Mouse (Mus musculus) stomach, embryonic 16.5 days (tissue): Measurements from ENCODE around the gene Cenpe. TPM values are rescaled to one million over a fixed set of nuclear protein-coding genes. Genes with fewer than 3 reads are reported as not detected.

Source experiments
- ATAC-seq: fragments of 200-750 bp; cut with Nextera tagmentation; 2 replicates; pipeline ENCODE4 v1.8.0; 2017; ENCODE audit warnings: moderate number of reproducible peaks, moderate TSS enrichment; ENCODE audit not compliant: insufficient read depth, low FRiP score
- H3K27ac ChIP-seq: fragments of 300-500 bp; sonication (generic); 2 replicates; pipeline ENCODE4 v1.5.1; 2014; ENCODE audit warnings: low read length
- H3K27me3 ChIP-seq: fragments of 300-500 bp; sonication (generic); 2 replicates; pipeline ENCODE4 v1.6.1; 2014; ENCODE audit warnings: low read length, control low read depth, mixed read lengths; ENCODE audit not compliant: control insufficient read depth, insufficient read depth
- H3K36me3 ChIP-seq: fragments of 300-500 bp; sonication (generic); 2 replicates; pipeline ENCODE4 v1.6.1; 2014; ENCODE audit warnings: low read length; ENCODE audit not compliant: control insufficient read depth, insufficient read depth
- H3K4me1 ChIP-seq: fragments of 300-500 bp; sonication (generic); 2 replicates; pipeline ENCODE4 v1.6.1; 2014; ENCODE audit warnings: low read length, control low read depth, mixed read lengths; ENCODE audit not compliant: control insufficient read depth, insufficient read depth
- H3K4me2 ChIP-seq: fragments of 300-500 bp; sonication (generic); 2 replicates; pipeline ENCODE4 v1.6.1; 2014; ENCODE audit warnings: low read depth, low read length, mixed read lengths
- H3K4me3 ChIP-seq: fragments of 300-500 bp; sonication (generic); replicated peaks from 2 replicates; pipeline ENCODE4 v1.5.1; 2014; ENCODE audit warnings: mild to moderate bottlenecking, low read length
- H3K9ac ChIP-seq: fragments of 300-500 bp; sonication (generic); 2 replicates; pipeline ENCODE4 v1.6.1; 2014; ENCODE audit warnings: low read length
- H3K9me3 ChIP-seq: fragments of 300-500 bp; sonication (generic); replicated peaks from 2 replicates; pipeline ENCODE4 v1.6.1; 2016; ENCODE audit warnings: low read length, control low read depth; ENCODE audit not compliant: control insufficient read depth
- WGBS: fragments of 180-500 bp; shearing (Covaris S2); extraction: QIAGEN DNeasy Blood & Tissue Kit; methylation state at CpG from one replicate; pipeline ENCODE4 v1.1.7; 2014; 5-methylcytosine and 5-hydroxymethylcytosine counted together
- polyA plus RNA-seq: library from polyadenylated mRNA; unstranded; fragments of >200 nt; fragmentation: Nextera tagmentation; extraction: Ambion mirVana; gene quantifications from 2 replicates; pipeline ENCODE4 v1.2.1, GENCODE M21; 2015

The Cenpe gene
- polyA plus RNA-seq, 1 experiment from 2014 or later, result 20.4 TPM

DNA sequence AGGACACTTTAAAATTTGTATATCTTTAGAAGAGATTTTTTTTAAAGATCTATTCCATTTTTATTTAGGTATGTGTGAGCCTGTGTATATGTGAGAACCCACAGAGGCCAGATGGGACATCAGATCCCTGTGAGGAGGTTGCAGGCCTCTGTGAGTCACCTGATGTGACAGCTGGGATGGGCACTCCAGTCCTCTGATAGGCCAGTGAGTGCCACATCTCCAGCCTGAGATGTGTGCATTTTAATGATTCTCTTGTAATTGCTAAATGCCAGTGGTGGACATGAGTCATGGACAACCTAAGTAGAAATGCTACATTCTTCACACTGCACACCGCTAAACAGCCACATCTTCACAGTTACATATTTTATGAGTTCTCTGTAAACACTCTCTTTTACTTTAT, 76.8 kb downstream of the Cenpe start:
- Histone ChIP-seq H3K4me1 (0 out of 2 replicates have a peak, but pooled peaks cover 3% of the 10 kb centered on the region), H3K4me3 (no peak overlapping the region), H3K27me3 (no peaks in the 10 kb centered on the region), H3K9ac (no peak overlapping the region), H3K9me3 (no peaks in the 10 kb centered on the region), H3K4me2 (no peak overlapping the region), H3K36me3 (no peaks in the 10 kb centered on the region), H3K27ac (no peak overlapping the region)
- ATAC-seq, result no peak
- 85% methylated on average over 1 of the region's 1 CpGs for WGBS

GRCm38 (mm10) chr3:135290249-135290894, 78.0 kb downstream of the Cenpe start:
- H3K9me3 ChIP-seq, result no peaks in the 10 kb centered on the region
- no peak overlapping the region for H3K9ac ChIP-seq
- no peaks in the 10 kb centered on the region for H3K36me3 ChIP-seq
- H3K27ac ChIP-seq, result no peak overlapping the region
- no peak for ATAC-seq
- H3K4me1 ChIP-seq, result 0 out of 2 replicates have a peak, but pooled peaks cover 3% of the 10 kb centered on the region
- no peaks in the 10 kb centered on the region for H3K27me3 ChIP-seq
- no peak overlapping the region for H3K4me3 ChIP-seq
- H3K4me2 ChIP-seq, result no peak overlapping the region
- 96% methylated on average over 7 of the region's 7 CpGs for WGBS

DNA sequence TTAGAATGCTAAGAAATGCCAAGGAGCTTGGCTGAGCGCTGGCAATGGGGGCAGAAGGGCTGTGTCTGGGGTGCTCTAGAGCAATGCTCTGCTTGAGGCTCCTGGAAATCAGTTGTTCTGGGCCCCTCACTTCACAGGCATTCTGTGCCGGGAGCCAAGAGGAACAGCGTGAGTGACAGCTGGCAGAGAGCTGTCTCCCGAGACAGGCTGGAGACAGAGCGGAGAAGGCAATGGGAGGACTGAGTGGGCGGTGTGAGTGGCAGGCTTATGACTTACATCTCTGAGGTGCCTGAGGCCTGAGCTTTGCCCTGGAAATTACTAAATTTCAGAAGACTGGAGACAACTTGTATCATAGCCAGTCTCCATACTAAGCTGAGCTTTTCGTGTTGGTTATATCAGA, 81.4 kb downstream of the Cenpe start:
- WGBS, result 55% methylated on average over 7 of the region's 7 CpGs
- H3K27ac ChIP-seq, result no peak overlapping the region
- no peaks in the 10 kb centered on the region for H3K27me3 ChIP-seq
- no peak overlapping the region for H3K4me3 ChIP-seq
- 0 out of 2 replicates have a peak overlapping the region, but pooled peaks have one; percentile 14 for H3K9ac ChIP-seq
- no peaks in the 10 kb centered on the region for H3K36me3 ChIP-seq
- ATAC-seq, result no peak
- H3K9me3 ChIP-seq, result no peaks in the 10 kb centered on the region
- H3K4me2 ChIP-seq, result no peak overlapping the region
- H3K4me1 ChIP-seq, result 0 out of 2 replicates have a peak, but pooled peaks cover 3% of the 10 kb centered on the region

- H3K36me3 ChIP-seq, result no peaks in the 10 kb centered on the region
- H3K27me3 ChIP-seq, result no peaks in the 10 kb centered on the region
- H3K4me3 ChIP-seq, result no peak overlapping the region
- H3K9me3 ChIP-seq, result no peaks in the 10 kb centered on the region
- H3K27ac ChIP-seq, result no peak overlapping the region
- no peak overlapping the region for H3K4me2 ChIP-seq
- ATAC-seq, result no peak
- WGBS, result 84% methylated on average over 1 of the region's 1 CpGs
- 0 out of 2 replicates have a peak, but pooled peaks cover 3% of the 10 kb centered on the region for H3K4me1 ChIP-seq
- no peak overlapping the region for H3K9ac ChIP-seq
Measured at GRCm38 (mm10) chr3:135295559-135295958, 83.2 kb downstream of the Cenpe start.

GRCm38 (mm10) chr3:135298560-135298959, 86.2 kb downstream of the Cenpe start:
- Histone ChIP-seq H3K4me1 (0 out of 2 replicates have a peak, but pooled peaks cover 3% of the 10 kb centered on the region), H3K27me3 (no peaks in the 10 kb centered on the region), H3K4me3 (no peak overlapping the region), H3K4me2 (no peak overlapping the region), H3K9ac (no peak overlapping the region), H3K9me3 (no peaks in the 10 kb centered on the region), H3K36me3 (no peaks in the 10 kb centered on the region), H3K27ac (no peak overlapping the region)
- no peak for ATAC-seq
- WGBS, result 77% methylated on average over 3 of the region's 3 CpGs

- Histone ChIP-seq H3K9ac (no peak overlapping the region), H3K4me3 (no peak overlapping the region), H3K9me3 (no peaks in the 10 kb centered on the region), H3K27me3 (no peaks in the 10 kb centered on the region), H3K36me3 (no peaks in the 10 kb centered on the region), H3K27ac (no peak overlapping the region), H3K4me2 (no peak overlapping the region), H3K4me1 (no peaks in the 10 kb centered on the region)
- WGBS, result 53% methylated on average over 6 of the region's 6 CpGs
- ATAC-seq, result no peak
Measured at GRCm38 (mm10) chr3:135300081-135300480, 87.7 kb downstream of the Cenpe start.

DNA sequence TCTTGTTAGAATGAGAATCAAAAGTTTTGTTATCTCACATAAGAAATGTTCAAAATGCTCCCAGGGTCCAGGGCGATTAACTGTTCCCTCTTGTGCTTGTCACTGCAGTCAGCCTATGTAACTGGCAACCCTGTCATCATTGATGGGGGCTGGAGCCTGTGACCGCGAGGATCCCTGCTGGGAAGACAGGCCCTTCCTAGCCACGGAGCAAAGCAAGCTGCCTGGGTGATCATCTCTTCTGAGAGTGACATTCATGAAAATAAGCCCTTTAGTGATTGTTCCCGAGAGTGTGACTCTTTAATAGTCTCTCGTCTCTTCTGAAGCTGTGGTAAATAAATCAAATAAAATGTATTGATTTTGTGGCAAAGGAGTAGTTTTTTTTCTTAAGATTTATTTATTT, 91.7 kb downstream of the Cenpe start:
- Histone ChIP-seq H3K4me3 (no peak overlapping the region), H3K27me3 (no peaks in the 10 kb centered on the region), H3K4me2 (no peak overlapping the region), H3K36me3 (no peaks in the 10 kb centered on the region), H3K9ac (no peak overlapping the region), H3K9me3 (no peaks in the 10 kb centered on the region), H3K4me1 (0 out of 2 replicates have a peak, but pooled peaks cover 3% of the 10 kb centered on the region), H3K27ac (no peak overlapping the region)
- 46% methylated on average over 6 of the region's 6 CpGs for WGBS
- no peak for ATAC-seq

DNA sequence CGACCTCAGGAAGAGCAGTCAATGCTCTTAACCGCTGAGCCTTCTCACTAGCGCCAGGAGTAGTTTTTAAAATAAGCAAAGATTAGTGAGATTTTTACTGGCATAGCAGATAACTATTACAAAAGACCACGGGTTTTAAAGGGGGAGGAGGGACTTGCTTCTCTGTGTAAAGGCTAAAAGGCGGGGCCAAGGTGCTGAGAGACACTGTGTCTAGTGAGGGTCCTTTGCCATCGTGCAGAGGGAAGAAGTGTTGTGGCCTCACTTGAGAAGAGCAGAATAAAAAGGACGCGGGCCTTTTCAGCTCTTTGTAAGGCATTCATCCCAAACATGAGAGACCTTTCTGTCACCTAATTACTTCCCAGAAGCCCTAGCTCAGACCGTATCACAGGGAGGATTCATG, 92.2 kb downstream of the Cenpe start:
- 0 out of 2 replicates have a peak, but pooled peaks cover 3% of the 10 kb centered on the region for H3K4me1 ChIP-seq
- 23% methylated on average over 9 of the region's 9 CpGs for WGBS
- H3K4me2 ChIP-seq, result no peak overlapping the region

DNA sequence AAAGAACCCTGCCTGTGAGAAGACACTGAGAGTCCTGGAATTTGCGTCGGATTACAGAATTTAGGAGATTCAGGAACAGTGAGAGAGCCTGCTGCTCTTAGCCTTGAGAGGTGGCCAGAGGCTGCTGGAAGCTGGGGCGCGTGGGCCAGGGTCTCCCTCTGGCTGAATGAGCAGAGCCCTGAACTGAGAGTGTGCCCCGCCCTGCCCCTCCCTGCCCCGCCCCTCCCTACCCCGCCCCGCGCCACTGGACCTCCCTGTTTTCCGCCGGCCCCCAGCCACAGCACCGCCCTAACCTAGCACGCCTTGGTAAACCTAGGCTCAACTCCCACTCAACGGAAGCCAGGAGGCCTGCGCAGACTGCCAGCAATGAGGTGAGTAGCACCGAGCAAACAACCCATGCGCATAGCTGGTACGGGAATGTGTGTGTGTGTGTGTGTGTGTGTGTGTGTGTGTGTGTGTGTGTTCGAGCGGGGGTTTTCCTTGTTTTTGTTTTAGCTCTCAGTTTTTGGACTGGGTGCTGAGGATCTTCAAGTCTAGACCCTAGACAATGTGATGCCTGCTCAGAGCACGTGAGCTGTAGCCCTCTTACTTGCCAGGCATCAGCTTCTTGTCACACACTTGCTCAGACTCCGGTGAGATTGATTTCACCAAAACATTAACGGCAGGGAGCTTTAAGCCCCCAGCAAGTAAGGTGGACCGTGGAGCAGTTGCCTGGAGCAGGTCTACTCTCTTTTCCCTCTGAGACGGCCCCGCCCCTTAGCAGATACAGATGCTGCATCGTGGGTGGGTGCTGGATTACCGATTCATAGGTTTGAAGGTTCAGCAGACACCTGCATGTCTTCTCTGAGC, 95.3 kb downstream of the Cenpe start, which contains the start of gene Slc9b2:
Gene Slc9b2 (plus strand): TSS at position 290 of the 849 bp plus-strand sequence.
- H3K4me2 ChIP-seq, result peak within 1 kb of the TSS; percentile 75
- peak within 1 kb of the TSS; percentile 59 for H3K9ac ChIP-seq
- WGBS, result 8% methylated on average over 28 of the region's 28 CpGs
- no peak within 1 kb of the TSS for H3K27ac ChIP-seq
- peak within 1 kb of the TSS; percentile 43 for H3K4me3 ChIP-seq
- peak; percentile 95 for ATAC-seq
- no peaks in the 10 kb centered on the region for H3K27me3 ChIP-seq
- no peaks in the 10 kb centered on the region for H3K9me3 ChIP-seq
- no peaks in the 10 kb centered on the region for H3K36me3 ChIP-seq
- 0 out of 2 replicates have a peak, but pooled peaks cover 3% of the 10 kb centered on the region for H3K4me1 ChIP-seq

More for the DNA sequence above, 92.2 kb downstream of the Cenpe start:
- H3K9me3 ChIP-seq, result no peaks in the 10 kb centered on the region
- H3K36me3 ChIP-seq, result no peaks in the 10 kb centered on the region
- H3K27ac ChIP-seq, result no peak overlapping the region
- no peak overlapping the region for H3K4me3 ChIP-seq
- no peaks in the 10 kb centered on the region for H3K27me3 ChIP-seq
- ATAC-seq, result no peak
- no peak overlapping the region for H3K9ac ChIP-seq
